Mouse (Mus musculus) megakaryocyte-erythroid progenitor cell, adult 5-6 weeks (primary cell): ENCODE measurements around the gene Atg4d. TPM values are rescaled to one million over a fixed set of nuclear protein-coding genes. Genes with fewer than 3 reads are reported as not detected.
A peak's percentile ranks its signal among the peaks of the same experiment; 100 is the strongest.
"Not testable (repeated sequence)": the region's sequence is repeated elsewhere in the genome, so short reads cannot be mapped to it uniquely, and the experiment has no call there.

Experiments used
- ATAC-seq: replicated peaks from 2 replicates; pipeline ENCODE4 v1.8.0; 2016; ENCODE audit warnings: mild to moderate bottlenecking, inconsistent platforms; ENCODE audit not compliant: severe bottlenecking, poor library complexity, low FRiP score, low TSS enrichment
- total RNA-seq, 2 experiments: library from RNA; stranded (forward) in 1 of 2; stranded (reverse) in 1 of 2; fragments of 200-1000, 215-1000 nt in 1 of 2; fragments of >200 nt in 1 of 2; fragmentation: Nextera tagmentation in 1 of 2; gene quantifications; 2 replicates each; pipeline ENCODE4 v1.2.3; 2014 to 2017

Atg4d gene
- total RNA-seq, 2 experiments from 2014 or later: 8.9 to 25.7 TPM

DNA sequence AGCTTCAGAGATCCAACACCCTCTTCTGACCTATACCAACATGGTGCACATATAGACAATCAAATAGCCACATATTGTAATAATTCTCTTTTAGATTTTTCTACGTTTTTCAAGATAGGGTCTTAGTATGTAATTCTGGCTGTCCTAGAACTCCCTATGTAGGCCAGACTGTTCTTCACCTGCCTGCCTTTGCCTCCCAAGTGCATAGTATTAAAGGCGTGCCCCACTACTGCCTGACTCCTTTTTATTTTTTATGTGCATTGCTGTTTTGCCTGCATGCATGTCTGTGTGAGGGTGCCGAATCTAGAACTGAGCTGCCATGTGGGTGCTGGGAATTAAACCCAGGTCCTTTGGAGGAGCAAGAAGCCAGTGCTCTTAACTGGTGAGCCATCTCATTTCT, 27.2 kb downstream of the Atg4d start:
- ATAC-seq: no peak

DNA sequence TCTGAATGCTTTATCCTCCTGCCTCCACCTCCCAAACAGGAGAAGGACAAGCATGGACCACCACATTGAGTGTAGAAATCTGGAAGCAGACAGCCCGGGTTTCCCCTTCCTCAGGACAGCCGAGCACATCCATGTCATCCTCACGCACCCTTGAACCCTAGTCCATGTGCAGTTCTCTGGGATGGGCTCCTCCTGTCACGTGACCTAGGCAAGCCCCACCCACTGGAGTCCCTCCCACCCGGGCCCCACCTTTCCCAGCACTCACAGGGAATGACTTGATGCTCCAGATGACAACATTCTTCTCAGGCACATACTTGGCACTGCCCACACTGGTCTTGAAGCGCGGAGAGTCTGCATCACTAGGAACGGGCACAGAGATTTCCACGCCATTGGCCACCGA, 33.9 kb downstream of the Atg4d start:
- ATAC-seq: no peak

- no peak for ATAC-seq
Observed at GRCm38 (mm10) chr9:21305065-21305464, 40.0 kb downstream of the Atg4d start.

DNA sequence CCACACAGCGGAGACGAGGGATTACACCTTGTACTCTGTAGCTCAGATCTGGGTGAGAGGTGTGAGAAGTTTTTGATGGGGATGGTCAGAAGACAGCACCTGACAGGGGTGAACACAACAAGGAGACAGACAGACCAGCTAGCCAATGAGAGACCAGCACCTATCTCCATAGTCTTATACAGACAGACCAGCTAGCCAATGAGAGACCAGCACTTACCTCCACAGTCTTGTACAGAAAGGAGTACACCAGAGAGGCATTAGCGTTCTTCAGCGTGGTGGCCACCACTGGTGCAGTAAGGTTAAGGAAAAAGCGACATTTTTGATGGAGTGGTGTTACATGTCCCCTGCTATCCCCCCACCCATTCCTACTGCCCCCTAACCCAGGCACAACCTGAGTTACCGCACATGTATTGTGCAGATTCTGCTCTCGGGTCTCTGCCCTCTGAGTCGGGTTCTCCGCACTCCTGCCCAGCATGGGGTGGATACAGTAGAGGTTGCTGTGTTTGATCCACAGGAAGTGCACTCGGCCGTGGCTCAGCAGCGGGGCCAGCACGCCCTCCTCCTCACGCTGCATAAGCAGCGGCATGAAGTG, 44.2 kb downstream of the Atg4d start:
- peak; percentile 83 for ATAC-seq

GRCm38 (mm10) chr9:21311695-21312094, 46.6 kb downstream of the Atg4d start:
- ATAC-seq: no peak

DNA sequence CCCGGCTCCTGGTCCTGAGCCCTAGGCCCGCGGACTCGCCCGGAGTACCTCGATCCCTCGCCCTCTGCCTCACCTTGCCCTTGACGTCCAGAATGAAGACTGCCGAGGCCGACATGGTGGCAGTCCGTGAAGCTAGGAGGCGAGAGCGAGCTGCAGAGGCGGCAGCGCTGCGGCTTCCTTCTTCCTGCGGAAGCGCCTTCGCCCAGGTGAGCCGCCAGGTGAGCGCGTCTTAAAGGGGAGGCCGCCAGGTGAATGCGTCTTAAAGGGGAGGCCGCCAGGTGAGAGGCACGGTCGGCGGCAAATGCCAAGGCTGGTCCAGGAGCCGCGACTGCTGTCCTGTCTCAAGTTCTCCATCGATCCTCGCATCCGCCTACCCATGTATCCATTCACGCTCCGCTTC, 47.0 kb downstream of the Atg4d start, which contains the start of gene Ap1m2:
TSS of gene Ap1m2 (minus strand) at position 204 of the 400 bp plus-strand sequence.
- ATAC-seq: no peak

- peak; percentile 94 for ATAC-seq
Observed at GRCm38 (mm10) chr9:21313394-21313793, 48.3 kb downstream of the Atg4d start.

- ATAC-seq: peak; percentile 71
Observed at GRCm38 (mm10) chr9:21314367-21315140, 49.5 kb downstream of the Atg4d start.

DNA sequence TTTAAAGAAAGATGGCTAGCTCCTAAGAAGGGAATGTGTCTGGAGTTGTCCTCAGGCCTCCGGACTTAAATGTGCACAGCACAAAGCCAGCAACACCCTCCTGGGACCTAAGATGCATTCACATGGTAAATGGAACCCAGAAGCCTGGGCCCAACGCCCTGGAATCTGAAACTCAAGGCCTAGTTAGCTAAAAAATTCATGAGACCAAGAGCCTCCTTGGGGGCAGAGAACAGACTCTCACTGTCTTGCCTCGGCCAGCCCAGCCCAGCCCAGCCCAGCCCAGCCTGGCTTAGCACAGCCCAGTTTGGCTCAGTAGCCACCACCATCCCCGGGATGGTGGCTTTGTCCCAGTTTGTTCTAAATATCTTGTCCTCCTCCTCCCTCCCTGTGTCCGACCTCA, 50.3 kb downstream of the Atg4d start:
- no peak for ATAC-seq

- ATAC-seq: no peak
Observed at GRCm38 (mm10) chr9:21316696-21317095, 51.6 kb downstream of the Atg4d start.

DNA sequence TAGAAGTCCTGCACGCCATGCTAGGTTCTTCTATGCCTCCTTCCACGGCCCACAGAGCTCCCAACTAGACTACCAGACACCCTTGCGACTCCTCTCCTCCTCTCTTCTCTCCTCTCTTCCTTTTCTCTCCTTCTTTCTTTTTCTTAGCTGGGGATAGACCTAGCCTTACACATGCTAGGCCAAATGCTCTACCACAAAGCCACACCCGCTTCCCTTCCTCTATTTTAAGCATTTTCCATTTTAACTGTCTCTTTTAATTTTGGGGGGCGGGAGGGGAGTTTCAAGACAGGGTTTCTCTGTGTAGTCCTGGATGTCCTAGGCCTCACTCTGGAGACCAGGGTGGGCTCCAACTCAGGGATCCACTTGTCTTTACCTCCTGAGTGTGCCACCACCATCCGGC, 53.7 kb downstream of the Atg4d start:
- ATAC-seq: no peak

GRCm38 (mm10) chr9:21319503-21319902, 54.4 kb downstream of the Atg4d start:
- ATAC-seq: no peak

DNA sequence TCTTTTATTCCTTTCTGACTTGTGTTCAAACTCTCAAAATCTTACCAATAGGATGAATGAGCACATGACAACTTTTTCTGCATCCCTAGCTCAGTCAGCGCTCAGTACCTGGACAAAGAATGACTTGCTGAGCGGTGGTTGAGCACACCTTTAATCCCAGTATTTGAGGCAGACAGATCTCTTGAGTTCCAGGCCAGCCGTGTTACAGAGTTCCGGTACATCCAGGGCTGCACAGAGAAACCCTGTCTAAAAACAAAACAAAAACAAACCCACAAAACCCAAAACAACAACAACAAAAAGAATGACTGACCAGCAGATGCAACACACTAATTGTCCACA, 55.2 kb downstream of the Atg4d start:
- ATAC-seq: no peak

- peak; percentile 79 for ATAC-seq
Observed at GRCm38 (mm10) chr9:21320619-21321512, 55.8 kb downstream of the Atg4d start, which contains the start of gene Slc44a2. Gene Slc44a2 (plus strand): TSS chr9:21320698.

DNA sequence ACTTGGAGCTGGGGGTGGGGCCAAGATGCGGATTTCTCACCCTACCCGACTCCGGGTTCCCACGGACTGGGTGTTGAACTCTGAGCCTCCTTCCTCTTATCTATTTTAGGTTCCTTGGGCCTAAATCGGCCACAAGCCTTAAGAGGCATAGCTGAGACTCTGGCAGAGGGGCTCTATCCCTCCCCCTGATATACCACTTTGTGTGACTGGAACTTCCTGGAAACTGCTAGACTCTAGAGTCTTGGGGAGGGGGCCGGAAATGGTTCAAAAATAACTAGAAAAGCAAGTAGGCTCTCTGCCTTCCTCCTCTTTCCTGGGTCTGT, 56.4 kb downstream of the Atg4d start:
- no peak; the same call in none of the 2 replicates for ATAC-seq

DNA sequence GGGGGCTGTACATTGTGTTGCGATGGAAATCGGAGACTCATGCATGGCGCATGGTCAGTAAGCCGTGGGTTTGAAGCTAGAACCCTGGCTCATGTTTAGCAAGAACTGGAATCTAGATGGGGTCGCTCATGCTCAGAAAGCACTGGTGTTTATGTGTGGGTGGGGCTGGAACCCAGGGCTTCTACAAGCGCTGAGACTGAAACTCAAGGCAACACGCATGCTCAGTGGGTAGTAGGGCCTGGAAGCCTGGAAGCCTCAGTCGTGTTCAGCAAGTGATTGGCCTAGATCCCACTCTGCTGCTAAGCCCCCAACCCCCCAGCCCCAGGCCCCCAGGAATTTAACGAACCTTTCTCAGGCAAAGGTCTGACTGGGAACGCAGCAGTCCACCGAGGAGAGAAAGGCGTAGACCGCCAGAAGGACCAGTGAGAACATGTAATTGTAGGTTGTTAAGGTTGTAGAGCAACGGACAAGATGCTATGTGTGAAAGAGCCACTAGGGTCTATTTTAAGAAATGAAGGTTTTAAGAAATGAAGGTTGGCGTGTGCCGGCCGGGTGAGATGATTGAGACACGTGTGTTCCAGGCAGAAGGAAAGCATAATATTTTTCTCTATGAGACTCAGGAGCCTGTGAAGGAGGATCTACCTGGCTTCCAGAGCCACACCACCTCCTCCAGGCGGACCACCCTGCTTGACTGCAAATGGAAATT, 57.3 kb downstream of the Atg4d start:
- ATAC-seq: no peak

DNA sequence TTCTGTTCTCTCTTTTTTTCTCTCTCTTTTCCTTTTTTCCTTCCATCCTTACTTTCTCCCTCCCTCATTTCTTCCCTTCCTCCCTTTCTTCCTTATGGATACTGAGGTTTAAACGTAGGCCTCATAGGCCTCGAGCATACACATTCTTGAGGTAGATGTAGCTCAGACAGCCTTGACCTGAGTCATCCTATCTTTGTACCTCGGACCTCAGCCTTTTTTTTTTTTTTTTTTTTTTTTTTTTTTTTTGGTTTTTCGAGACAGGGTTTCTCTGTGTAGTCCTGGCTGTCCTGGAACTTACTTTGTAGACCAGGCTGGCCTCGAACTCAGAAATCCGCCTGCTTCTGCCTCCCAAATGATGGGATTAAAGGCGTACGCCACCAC, 57.8 kb downstream of the Atg4d start:
- ATAC-seq: not testable (repeated sequence)

DNA sequence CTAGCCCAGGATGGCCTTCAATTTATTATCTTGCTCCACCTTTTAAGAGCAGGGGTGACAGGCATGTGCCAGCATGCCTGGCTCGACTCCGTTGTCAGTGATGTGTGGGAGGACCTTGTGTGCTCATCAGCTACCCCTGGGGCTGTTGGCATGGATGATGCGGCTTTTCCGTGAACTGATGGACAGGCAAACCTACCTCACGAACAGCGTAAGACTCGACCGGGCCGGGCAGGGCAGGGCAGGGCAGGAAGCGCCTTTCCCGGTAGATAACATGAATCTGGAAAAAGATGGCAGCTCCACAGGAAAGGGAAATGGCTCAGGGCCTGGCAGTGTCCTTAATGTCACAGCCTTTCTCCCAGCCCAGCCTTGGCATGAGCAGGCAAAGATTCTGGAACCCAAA, 59.2 kb downstream of the Atg4d start:
- no peak for ATAC-seq
